Mouse (Mus musculus) mesoderm, embryonic 11.5 days (tissue): ENCODE measurements around the gene Prickle2.

ENCODE experiments used
- DNase-seq: peaks from one replicate; pipeline ENCODE4 v3.0.0-alpha.2; 2012; ENCODE audit warnings: low read depth, low spot score

Gene Prickle2

DNA sequence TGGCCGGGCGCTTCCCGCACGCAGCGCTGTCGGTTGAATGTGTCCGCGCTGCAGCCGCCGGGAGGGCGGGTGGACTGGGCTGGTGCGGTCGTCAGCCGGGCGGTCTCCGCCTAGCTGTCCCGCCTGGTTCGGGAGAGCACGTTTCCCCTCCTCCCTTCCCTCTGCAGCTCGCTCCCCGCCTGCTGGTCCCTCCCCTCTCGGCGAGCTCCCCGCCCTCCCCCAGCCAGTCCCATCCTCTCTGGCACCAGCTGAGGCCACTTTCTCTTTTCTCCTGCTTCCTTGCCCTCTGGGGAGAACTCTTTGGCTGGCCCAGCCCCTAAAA lies at the start of gene Prickle2:
Gene Prickle2 (minus strand): TSS at position 11 of the 322 bp plus-strand sequence.
- peak; percentile 78 for DNase-seq

DNA sequence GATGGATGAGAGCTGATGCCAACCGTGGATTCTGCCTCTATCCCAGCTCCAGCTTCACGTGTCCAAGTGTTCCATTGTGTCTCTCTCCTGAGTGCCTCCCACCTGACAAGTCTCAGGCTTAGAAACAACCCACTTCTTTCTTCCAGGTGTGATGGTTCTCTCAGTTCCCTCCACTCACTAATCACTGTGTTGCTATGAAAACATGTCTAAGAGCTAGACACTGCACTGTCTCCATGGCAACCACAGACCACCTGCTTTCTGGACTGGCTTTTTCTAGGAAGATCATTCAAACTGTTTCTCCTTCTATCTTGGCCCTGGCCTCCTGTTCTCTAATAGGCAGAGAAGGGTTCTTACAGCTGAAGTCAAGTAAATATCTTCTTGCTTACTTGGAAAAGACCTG lies 46.8 kb upstream of the Prickle2 start:
- no peak for DNase-seq

DNA sequence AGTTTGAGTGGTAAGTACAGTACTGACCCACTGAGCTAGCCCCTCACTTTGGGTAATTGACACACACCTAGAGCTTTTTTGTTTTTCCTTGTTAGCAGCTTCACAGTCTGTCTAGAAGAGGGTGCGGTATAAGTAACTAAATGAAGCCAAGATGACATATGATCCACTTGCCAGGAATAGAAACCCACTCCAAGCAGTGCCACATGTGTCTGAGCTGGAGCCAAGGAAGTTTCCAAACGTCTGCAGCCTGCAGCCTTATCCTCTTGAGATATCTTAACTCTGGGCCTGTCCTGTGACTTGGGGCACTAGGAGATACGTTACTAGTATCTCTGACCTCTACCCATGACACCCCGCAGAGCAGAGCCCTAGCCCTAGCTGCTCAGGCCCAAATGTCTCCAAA lies 43.5 kb upstream of the Prickle2 start:
- DNase-seq: no peak

DNA sequence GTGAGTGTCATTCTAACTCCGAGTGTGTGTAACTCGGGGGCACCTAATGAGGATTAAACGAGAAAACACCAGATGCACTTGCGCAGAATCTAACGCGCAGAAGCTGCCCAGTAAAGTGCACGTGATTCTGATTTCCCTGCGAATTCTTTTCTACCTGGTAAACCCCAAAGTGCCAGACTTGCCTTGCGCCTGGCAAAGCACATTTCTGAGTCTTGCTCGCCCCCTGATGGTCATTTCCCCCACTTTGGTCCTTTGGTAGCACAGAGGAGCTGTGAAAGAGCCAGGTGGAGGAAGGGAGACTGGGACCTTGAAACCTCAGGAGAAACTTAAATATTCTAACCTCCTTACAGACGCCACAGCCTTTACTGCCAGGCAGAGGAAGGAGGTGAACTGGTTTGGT lies 37.6 kb upstream of the Prickle2 start:
- DNase-seq: peak; percentile 75

DNA sequence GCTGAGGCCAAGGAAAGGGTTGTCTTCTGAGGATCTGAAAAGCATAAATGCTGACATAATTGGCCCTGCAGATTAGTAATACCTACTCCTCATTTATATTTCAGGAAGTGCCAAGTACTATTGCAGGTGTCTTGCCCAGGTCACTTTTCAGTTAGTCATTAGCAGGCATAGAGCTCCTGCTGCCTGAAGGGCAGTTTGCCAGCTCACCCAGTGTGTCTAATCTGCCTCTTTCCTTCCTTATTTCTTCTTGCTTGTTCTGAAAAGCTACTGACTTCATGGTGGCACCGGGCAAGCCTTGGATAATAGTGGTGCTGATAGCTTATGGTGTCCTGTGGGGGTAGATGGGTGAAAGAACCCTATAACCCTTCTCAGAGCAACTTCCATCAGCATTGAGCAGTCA lies 31.2 kb upstream of the Prickle2 start:
- no peak for DNase-seq

DNA sequence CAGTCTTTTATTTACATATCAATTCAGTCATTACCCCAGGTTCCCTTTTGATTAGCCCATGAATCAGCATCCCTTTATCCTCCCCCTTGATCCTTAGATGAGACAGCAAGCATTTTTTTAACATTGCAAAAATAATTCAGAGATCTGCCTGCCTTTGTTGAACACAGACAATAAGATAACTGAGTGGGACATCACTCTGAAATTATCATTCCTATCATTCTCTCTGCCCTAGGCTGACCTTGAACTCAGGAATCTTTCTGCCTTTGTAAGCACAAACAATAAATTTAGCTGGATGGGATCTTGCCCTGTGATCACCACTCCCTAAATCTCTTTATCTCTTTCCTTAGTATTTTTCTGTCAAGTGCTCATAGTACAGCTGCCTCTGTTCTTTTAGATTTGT lies 27.7 kb upstream of the Prickle2 start:
- DNase-seq: no peak

DNA sequence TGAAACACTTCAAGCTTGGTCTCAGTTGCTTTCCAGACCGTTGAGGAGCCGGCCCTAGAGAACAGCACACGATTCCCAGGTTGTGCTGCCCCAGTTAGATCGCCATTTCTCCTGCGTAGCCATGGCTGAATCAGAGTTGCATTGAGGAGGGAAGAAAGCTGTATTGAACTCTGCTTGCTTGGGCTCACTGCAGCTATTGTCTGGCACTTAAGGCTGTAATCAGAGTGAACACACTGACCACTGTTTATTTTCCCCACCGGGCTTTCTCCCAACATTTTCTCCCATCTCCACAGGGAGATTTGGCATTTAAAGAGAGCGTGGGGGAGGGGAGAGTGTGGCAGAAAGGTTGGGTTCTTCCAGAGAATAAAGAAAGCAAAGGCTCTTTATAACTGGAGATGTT lies 22.6 kb upstream of the Prickle2 start:
- no peak for DNase-seq

DNA sequence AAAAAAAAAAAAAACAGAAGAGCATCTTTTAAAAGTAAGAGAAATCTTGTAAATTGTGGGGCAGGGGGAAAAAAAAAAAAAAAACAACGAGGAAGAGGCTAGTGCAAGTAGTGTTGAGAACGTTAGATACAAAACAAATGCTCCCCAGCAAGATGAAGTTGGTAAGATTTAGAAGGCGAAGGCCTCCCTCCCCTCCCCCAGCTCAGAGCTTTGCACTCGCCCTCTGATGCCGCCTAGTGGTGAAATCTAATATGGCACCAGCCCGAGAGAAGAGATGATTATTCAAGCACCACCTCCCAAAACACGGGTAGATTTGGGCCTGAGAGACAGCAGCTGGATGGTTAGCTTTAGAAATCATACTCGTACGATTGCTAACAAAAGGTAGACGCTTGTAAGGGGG lies 22.1 kb upstream of the Prickle2 start:
- DNase-seq: peak; percentile 86

DNA sequence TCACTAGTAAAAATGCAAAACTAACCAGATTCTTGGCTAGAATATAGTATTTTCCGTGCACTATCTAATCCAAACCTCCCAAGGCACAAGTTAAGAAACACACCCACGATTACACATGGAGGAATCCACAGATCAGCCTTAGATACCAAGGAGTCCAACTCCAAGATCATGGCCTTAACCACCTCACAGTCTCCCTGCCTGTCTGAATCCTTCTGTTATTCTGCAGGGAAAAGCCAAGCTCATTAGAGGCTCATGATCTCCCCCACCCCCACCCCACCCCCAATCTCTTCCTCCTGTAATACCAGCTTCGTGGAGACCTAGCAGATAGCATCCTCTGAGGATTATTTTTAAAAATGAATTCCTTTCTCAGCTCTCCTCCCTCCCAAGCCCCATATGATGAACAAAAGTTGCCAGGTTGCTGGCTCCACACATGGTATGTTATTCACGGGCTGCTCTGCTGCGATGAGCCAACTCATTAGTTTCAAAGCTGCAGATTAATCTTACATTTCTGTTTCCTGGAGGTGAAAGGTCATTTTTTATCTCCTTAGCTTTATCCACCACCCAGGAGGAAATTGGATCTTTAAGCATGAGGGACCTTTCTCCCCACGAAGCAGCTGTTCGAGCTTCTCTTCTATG lies 21.5 kb upstream of the Prickle2 start:
- DNase-seq: no peak

DNA sequence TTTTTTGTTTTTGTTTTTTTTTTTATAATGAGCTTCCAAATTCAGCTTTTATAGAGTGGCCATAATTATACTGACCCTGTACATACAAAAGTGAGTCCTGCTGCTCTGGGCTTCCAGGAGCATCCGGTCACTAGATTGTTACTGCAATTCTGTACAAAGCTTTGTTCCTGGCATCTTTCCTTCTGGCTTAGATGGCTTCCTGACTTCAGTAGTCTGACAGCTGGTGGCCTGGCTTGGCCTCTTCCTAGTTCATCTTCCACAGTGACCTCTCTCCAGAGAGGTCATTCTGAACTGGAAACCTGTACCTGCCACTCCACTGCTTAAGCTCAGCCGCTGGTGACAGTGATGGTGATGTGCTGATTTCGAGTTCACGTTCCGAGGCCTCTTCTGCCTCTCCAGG lies 20.2 kb upstream of the Prickle2 start:
- DNase-seq: no peak

DNA sequence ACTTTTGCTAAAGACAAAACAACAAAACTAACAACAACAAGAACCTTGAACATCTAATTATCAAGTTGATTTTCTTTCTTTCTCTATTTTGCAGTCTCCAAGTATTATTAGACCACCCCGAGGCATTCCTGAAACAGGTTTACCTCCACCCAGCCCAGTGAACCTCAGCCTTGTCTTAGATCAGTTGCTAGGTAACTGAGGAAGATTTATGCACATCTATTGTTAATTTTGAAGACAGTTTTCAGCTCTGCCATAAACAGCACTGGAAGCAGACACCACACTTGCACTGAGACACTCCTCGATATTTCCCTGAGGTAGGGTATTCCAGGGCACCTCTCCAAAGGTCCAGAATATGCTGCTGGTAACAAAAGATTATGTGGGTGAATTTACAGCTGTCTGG lies 18.4 kb upstream of the Prickle2 start:
- DNase-seq: no peak

DNA sequence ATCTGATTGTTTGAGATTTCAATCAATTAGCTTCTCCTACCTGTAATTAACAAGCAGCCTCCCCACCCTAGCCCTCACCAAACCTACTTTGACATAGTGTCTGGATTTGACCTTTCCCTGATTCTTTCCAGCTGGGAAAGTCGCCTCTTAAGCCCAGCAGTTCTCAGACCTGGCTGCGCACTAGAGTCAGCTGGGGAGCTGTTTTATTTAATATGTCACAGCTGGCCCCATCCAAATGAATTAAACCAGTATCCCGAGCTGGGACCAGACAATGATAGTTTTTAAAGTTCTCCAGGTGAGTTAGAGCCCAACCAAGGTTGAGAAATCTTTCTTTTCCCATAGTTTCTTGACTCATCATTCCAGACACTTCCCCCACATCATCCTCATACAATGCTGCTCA lies 9.9 kb upstream of the Prickle2 start:
- no peak for DNase-seq

DNA sequence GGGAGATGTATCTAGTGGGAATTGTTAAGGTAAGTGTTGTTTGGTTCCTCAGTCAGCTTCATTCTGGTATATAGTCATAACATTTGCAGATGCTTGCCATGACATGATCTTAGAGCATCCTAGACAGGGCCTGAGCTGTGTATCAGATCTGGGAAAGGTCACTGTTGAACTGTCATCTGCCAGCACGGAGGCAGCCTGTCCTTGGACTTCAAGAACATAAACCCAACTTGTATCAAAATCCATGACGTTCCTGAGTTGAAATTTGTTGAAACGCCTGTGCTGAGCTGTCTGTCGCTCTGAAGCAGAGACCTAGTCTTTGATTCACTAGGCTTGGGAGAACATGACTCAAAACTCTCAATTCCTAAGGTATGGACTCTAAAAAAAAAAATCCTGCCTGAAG lies 8.8 kb upstream of the Prickle2 start:
- DNase-seq: no peak

DNA sequence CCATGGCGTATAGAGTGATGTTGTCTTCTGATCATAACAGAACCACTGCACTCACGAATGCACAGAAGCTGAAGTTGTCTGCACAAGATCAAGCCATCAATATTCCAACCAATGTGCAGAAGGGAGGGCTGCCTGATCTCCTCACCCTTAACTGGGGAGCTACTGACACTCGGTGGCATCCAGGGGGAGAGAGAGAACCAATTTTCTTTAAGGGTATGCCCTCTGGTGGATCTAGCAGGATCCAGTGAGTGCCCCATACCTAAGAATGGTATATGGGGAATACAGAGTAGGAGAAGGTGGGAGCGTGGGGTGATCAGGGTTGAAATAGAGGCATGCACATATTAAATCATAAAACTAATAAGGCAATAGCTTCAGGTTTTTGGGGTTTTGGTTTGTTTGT lies 2.2 kb upstream of the Prickle2 start:
- DNase-seq: no peak

DNA sequence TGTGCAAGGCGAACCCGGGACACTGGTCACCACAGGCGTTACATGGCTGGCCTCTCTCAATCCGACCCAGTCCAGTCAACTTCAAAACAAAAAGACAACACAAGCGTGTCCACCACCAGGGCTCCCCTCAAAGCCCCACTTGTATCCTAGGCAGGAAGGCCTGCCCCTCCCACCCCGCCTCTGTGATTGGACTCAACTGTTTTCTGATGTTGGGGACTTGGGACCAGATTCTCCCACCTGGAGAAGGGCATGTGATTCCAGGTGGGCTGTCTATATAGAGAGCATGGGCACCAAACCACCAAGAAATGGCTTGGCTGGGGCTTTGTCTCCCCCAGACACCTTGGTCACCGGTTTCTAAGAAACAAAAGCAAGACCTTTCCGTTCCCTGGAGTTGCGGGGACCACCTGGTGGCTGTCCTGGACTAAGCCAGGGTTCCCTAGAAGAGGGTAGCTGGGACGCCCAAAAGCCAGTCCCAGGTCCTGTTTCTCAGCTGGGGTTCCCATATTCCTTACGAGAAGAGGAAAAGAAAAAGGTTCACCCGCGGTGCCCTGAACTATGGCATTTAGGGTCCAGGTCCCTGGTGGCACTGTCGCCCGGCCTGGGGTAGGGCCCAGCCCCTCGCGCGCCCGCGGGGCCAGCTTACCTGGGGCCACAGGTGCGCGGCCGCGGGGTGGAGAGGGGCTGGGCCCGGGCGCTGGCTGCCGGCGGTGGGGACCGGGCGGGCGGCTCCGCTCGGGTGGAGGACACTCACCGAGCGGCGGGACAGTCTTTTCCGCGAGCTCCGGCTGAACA lies 406 bp downstream of the Prickle2 start:
- DNase-seq: no peak

DNA sequence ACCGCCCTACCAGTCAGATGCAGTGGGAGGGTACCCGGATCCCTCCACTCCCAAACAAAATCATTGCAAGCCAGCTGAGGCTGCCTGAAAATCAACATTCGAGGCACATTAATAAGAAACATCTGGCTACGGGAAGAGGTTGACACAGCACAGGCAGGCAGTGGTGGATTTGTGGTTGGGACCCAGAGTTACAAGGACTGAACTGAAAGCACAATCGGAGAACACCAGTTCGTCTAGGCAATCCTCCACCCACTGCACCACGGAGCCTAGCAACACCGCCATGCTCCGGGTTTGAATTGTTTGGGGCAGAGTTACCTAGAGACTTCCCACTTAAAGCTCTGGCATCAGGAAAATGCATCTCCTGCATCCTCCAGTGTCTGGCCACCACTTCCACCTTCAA lies 1.1 kb downstream of the Prickle2 start:
- peak; percentile 58 for DNase-seq

DNA sequence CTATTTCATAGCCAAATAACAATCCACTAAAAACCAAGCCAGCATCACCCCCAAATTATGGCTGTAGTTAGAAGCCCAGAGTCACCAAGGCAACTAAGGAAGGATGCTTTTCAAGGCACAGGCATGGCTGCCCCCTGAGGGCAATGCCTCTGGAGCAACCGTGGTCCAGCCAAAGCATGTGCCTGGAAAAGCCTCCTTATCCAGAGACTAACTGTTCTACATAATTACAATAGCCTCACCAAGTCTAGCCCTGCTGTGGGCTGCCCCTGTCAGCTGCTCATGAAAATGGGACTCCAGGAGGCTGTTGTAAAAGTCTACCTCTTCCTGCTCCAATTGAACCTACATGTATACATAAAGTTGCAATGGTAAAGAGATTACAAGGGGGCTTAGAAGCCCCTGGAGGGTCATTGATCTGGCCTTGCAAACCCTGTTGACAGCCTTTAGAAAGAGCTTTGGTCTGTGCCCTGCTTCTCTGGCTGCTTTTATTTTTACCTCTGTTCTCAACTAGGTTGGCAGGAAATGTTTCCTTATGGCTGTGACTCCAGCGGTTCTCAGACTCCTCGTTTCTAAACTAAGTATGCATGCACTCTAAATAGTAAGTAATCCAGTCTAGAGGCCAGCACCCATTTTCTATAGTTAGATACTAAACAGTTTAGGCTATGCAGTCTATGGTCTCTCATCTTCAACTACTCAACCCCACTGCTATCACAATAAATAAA lies 6.3 kb downstream of the Prickle2 start:
- no peak for DNase-seq

DNA sequence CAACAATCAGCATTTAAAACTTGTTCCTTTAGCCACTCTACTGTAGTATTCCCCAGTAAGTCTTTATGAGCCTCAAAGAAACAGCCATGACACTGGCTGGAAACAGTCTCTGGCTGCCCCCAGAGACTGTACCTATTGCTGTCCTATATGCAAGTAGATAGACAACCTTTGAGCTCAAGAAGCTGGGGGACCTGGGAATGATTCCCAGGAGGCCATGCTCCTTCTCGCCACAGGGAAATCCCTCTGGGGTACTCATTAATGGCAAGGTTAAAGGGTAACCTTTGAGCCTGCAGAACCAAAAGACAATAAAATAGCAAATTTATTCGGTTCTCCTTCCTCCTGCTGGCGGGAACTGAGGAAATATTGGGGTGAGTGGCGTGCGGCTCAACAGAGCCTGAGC lies 8.1 kb downstream of the Prickle2 start:
- no peak for DNase-seq

DNA sequence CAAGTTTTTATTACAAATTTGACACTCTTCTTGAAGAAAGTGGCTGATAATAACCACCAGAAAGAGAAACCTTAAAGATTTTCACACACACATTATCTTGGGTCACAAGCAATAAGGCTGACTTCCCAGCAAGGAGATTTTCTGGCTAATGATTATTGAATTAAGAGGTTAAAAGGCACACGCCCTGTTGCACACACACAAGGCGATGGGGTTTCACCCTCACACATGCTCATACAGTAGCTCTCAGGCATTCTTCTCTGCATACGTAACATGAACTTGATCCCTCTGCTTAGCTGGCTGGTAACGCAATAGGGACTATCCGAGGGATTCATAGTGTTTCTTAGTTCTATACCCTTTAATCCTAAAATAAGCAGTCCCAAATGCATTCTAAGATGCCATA lies 18.6 kb downstream of the Prickle2 start:
- DNase-seq: no peak

DNA sequence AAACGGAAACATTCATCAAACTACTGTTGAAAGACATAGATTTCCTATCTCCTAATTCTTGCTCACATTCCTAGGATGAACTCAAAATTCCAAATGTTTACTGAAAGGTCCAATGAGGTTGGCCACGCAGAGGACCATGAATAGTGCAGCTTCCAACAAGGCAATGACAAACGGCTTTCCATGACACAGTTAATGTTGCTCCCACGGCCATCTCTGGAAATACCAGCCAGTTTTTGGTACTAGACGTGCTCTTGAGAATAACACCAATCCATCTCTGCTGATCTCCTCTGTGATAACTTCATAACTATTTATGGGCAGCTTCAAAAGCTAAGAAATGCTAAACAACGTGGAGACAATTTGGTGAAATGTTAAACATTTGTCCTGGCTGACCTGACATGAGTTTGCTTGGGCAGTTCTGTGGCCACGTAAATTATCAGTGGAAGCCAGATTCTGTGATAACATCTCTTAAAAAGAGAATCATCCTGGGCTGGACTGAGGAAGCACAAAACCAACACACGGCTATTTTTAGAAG lies 31.5 kb downstream of the Prickle2 start:
- DNase-seq: no peak

DNA sequence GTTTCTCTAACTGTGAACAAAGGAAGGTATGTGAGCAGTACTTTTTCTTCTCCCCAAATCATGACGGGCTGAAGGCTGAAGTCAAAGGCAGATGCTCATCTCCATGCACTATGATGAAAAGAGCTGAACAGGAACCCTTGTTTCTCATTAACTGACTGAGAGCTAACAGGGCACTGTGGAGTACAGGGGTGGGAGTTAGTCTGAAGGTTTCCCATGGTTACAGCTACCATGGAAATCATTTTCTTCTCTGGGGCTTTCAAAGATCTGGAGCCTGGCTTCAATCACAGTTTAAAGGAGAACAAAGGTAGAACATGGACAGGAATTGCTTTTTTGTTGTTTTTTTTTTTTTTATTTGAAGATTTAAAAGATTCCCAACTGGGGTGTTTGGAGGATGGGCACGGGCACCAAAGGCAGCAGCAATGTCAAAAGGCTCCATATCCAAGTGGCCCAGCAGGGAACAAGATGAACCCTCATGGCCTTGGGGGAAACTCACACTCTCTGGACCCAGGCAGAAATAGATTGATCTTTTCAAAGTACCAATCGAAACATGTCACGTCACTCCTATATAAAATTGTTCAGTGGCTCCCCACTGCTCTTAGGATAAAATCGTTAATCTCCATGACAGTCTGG lies 35.3 kb downstream of the Prickle2 start:
- DNase-seq: no peak

DNA sequence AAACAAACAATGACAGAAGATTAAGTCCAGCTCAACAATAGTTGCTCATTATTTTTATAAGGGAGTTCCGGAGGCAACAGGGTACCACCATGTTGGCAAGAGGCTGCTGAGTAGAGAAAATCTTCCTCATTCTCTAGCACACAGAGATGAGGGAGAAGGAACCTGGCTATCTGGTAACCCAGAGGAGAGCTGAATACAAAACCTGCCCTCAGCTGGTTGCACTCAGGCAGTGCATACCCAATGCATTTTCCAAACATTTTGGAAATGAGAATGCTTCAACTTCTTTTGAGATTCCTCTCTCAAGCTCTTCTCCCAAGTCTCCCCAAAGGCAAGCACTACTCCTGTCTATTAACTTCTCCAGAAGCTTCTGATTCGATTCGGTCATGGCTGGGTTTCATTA lies 36.3 kb downstream of the Prickle2 start:
- DNase-seq: no peak
